Mouse (Mus musculus): Measurements from ENCODE around the gene Pcnp.

DNA sequence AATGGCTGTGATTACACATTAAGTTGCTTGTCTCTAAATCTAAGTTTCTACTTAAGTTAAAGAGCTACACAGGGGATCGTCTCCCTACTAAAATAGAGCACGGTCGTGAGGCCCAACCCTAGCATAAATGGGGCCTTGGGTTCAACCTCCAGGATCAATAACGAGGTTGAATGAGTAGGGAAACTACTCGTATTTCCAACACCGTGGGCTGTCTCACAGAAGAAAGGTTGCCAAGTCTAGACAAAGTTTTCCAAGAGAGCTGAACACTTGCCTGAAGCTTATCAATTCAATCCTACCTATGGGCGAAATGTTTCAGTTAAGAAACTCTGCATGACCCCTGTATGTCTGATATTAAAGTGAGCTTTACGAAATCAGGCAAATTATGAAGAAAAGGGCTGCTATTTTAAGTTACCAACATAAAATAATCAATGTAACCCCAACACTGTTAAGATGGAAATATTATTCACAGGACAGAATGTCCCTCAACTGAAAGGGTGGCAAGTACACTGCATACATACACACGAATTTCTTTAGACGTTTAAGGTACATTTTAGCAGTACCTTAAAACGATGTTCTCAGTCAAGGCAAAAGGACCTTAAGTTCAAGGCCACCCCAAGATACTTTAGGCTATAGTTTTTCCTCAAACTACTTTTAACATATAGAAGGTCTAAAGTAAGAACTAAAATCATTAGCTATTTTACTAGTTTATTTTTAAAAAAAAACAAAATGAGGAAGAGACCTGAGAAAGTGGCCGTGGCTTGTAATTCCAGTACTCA lies 1.5 kb downstream of the Pcnp start:
- TF ChIP-seq EP300 (IDR thresholded peaks at IDR 0.05; ENCODE audit: low read depth) (no peak), CTCF (IDR thresholded peaks at IDR 0.05; ENCODE audit: low read depth) (no peak)

Data from heart, postnatal 0 days (tissue).